ENCODE assay signal across 24 mouse cellular contexts in the genomic region with DNA sequence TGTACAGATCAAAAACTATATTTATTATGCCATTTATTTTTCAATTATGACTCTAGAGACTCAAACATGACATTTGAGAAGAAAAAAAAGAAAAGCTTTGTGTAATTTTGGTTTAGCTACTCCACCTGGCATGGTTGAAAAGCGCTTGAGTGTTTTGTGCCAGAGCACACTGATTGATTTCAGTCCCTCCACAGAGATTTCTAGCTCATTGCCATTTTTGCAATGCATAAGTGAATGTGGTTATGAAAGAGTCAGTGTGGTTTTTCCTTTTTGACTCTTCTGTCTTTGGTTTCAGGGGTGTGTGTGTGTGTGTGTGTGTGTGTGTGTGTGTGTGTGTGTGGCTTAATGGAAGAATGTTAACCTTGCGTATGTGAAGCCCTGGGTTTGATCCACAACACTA.
"Had no signal": no experiment of that assay in that cellular context is flagged by ENCODE, and none has a peak within 500 bp of the region (broad histone marks: within the 10 kb centered on the region; RNA-seq: fewer than 3 reads in every experiment).

No protein-coding gene starts in this region.

- H3K27ac ChIP-seq: heart, adult 2 months; heart, embryonic 13.5 days; heart, embryonic 15.5 days; hindbrain, embryonic 13.5 days; kidney, embryonic 15.5 days; kidney, postnatal 0 days; limb, embryonic 13.5 days; limb, embryonic 15.5 days; liver, embryonic 12.5 days had no signal

- ATAC-seq: hindbrain, embryonic 16.5 days; intestine, embryonic 16.5 days; liver, embryonic 12.5 days had no signal

- H3K4me2 ChIP-seq: heart, embryonic 11.5 days; heart, embryonic 13.5 days; heart, embryonic 15.5 days; hindbrain, embryonic 13.5 days; kidney, embryonic 15.5 days; limb, embryonic 13.5 days; limb, embryonic 15.5 days; liver, embryonic 12.5 days had no signal

- DNase-seq: gastrocnemius, postnatal 14 days; gastrocnemius, postnatal 36 days; heart, adult 2 months; heart, postnatal 14 days; heart, postnatal 36 days; kidney, adult 11 months; kidney, adult 2 months; kidney, adult 9 months; kidney, postnatal 14 days; kidney, postnatal 36 days; layer of hippocampus, adult 9-11 months; layer of hippocampus, postnatal 36 days; left cerebral cortex, postnatal 4 days had no signal

- H3K36me3 ChIP-seq: heart, embryonic 13.5 days; heart, embryonic 15.5 days; hindbrain, embryonic 13.5 days; kidney, embryonic 15.5 days; limb, embryonic 13.5 days; limb, embryonic 15.5 days; liver, embryonic 12.5 days had no signal

- H3K9me3 ChIP-seq: heart, embryonic 13.5 days; heart, embryonic 15.5 days; hindbrain, embryonic 13.5 days; kidney, embryonic 15.5 days; limb, embryonic 13.5 days; limb, embryonic 15.5 days; liver, embryonic 12.5 days had no signal

- H3K9ac ChIP-seq: heart, embryonic 13.5 days; heart, embryonic 15.5 days; hindbrain, embryonic 13.5 days; kidney, embryonic 15.5 days; limb, embryonic 13.5 days; limb, embryonic 15.5 days; liver, embryonic 12.5 days had no signal

- H3K4me1 ChIP-seq: kidney, embryonic 15.5 days; liver, embryonic 12.5 days had no signal

- H3K4me3 ChIP-seq: heart, adult 2 months; heart, embryonic 13.5 days; heart, embryonic 15.5 days; hindbrain, embryonic 13.5 days; kidney, embryonic 15.5 days; limb, embryonic 13.5 days; limb, embryonic 15.5 days; liver, embryonic 12.5 days had no signal

- H3K27me3 ChIP-seq: heart, embryonic 13.5 days; heart, embryonic 15.5 days; kidney, embryonic 15.5 days; limb, embryonic 13.5 days; limb, embryonic 15.5 days; liver, embryonic 12.5 days had no signal
